Mouse (Mus musculus) left cerebral cortex, adult 2 months (tissue): ENCODE data around the gene Pgpep1l. TPM values are rescaled to one million over a fixed set of nuclear protein-coding genes. Genes with fewer than 3 reads are reported as not detected.
A peak's percentile ranks its signal among the peaks of the same experiment; 100 is the strongest.

Source experiments
- DNase-seq, 2 experiments: peaks; one replicate each; pipeline ENCODE4 v3.0.0; 2021 to 2022; ENCODE audit warnings: low spot score in 2 of 2, mixed read lengths in 1 of 2; ENCODE audit errors: extremely low spot score in 1 of 2
- H3K27ac ChIP-seq: fragments of 200-600 bp; 2 replicates; pipeline ENCODE4 v1.8.1; 2022
- H3K4me3 ChIP-seq: fragments of 200-600 bp; 2 replicates; pipeline ENCODE4 v1.8.1; 2022
- CTCF ChIP-seq: fragments of 200-600 bp; IDR thresholded peaks from 2 replicates; pipeline ENCODE4 v1.8.1; 2022; ENCODE audit warnings: antibody characterized with exemption, mild to moderate bottlenecking, moderate library complexity
- intact Hi-C: fragments of 180-260 bp; cut with DNase I; formaldehyde crosslinking; loops from one replicate; pipeline ENCODE4 v1.15.1; 2025
- total RNA-seq, 2 experiments: library from RNA; stranded (reverse); gene quantifications; 2 replicates each; pipeline ENCODE4 v1.2.3; 2021

Gene Pgpep1l
- total RNA-seq, 2 experiments from 2014 or later: 1.9 to 3.1 TPM

- intact Hi-C loops: no loop called here
Measured at GRCm38 (mm10) chr7:68246249-68246648, 17.8 kb downstream of the Pgpep1l start.

GRCm38 (mm10) chr7:68245681-68246080 is 18.4 kb downstream of the Pgpep1l start:
- Histone ChIP-seq H3K27ac (no peak overlapping the region), H3K4me3 (no peak overlapping the region)
- no peak for DNase-seq
- TF ChIP-seq CTCF: no peak
- intact Hi-C loops: no loop called here

More at GRCm38 (mm10) chr7:68246249-68246648, 17.8 kb downstream of the Pgpep1l start:
- DNase-seq: no peak
- H3K27ac ChIP-seq: no peak overlapping the region
- no peak for TF ChIP-seq CTCF
- H3K4me3 ChIP-seq: no peak overlapping the region

GRCm38 (mm10) chr7:68241205-68241604 is 22.8 kb downstream of the Pgpep1l start:
- H3K4me3 ChIP-seq: no peak overlapping the region
- no peak for DNase-seq
- intact Hi-C loops: no loop called here
- H3K27ac ChIP-seq: no peak overlapping the region
- TF ChIP-seq CTCF: no peak

GRCm38 (mm10) chr7:68239220-68239827 is 24.7 kb downstream of the Pgpep1l start:
- DNase-seq: no peak
- Histone ChIP-seq H3K4me3 (no peak overlapping the region), H3K27ac (no peak overlapping the region)
- intact Hi-C loops: no loop called here
- TF ChIP-seq CTCF: no peak

GRCm38 (mm10) chr7:68236817-68237216 is 27.2 kb downstream of the Pgpep1l start:
- TF ChIP-seq CTCF: no peak
- no peak overlapping the region for H3K27ac ChIP-seq
- intact Hi-C loops: no loop called here
- no peak for DNase-seq
- no peak overlapping the region for H3K4me3 ChIP-seq

- TF ChIP-seq CTCF: no peak
- Histone ChIP-seq H3K4me3 (no peak overlapping the region), H3K27ac (no peak overlapping the region)
- intact Hi-C loops: no loop called here
- no peak for DNase-seq
Measured at GRCm38 (mm10) chr7:68233619-68234223, 30.3 kb downstream of the Pgpep1l start.

GRCm38 (mm10) chr7:68232521-68232920 is 31.5 kb downstream of the Pgpep1l start:
- no peak for TF ChIP-seq CTCF
- Histone ChIP-seq H3K4me3 (no peak overlapping the region), H3K27ac (no peak overlapping the region)
- intact Hi-C loops: no loop called here
- no peak for DNase-seq

GRCm38 (mm10) chr7:68230831-68231230 is 33.2 kb downstream of the Pgpep1l start:
- Histone ChIP-seq H3K4me3 (no peak overlapping the region), H3K27ac (no peak overlapping the region)
- DNase-seq: no peak
- intact Hi-C loops: no loop called here
- TF ChIP-seq CTCF: no peak

- no peak for DNase-seq
- H3K27ac ChIP-seq: no peak overlapping the region
- intact Hi-C loops: no loop called here
- TF ChIP-seq CTCF: no peak
- H3K4me3 ChIP-seq: no peak overlapping the region
Measured at GRCm38 (mm10) chr7:68228491-68228890, 35.5 kb downstream of the Pgpep1l start.

- intact Hi-C loops: no loop called here
- no peak for DNase-seq
- H3K4me3 ChIP-seq: no peak overlapping the region
- no peak for TF ChIP-seq CTCF
- no peak overlapping the region for H3K27ac ChIP-seq
Measured at GRCm38 (mm10) chr7:68227621-68228020, 36.4 kb downstream of the Pgpep1l start.

GRCm38 (mm10) chr7:68227021-68227420 is 37.0 kb downstream of the Pgpep1l start:
- no peak for DNase-seq
- Histone ChIP-seq H3K4me3 (no peak overlapping the region), H3K27ac (no peak overlapping the region)
- TF ChIP-seq CTCF: no peak
- intact Hi-C loops: no loop called here

GRCm38 (mm10) chr7:68225427-68226054 is 38.5 kb downstream of the Pgpep1l start:
- intact Hi-C loops: no loop called here
- TF ChIP-seq CTCF: no peak
- H3K27ac ChIP-seq: no peak overlapping the region
- no peak overlapping the region for H3K4me3 ChIP-seq
- DNase-seq: peak in 1 of 2 experiments; percentile 41
